Mouse (Mus musculus): ENCODE results near the gene Prnd.

The Prnd gene

GRCm38 (mm10) chr2:131956336-131957256 is 5.9 kb downstream of the Prnd start:
- in situ Hi-C loops (cut with MboI; ENCODE audit: low pct_unique_long_range_greater_than_20kb in 1 of 2, low sequenced_read_pairs in 2 of 2, unreplicated experiment in 1 of 2), result loop anchor here in 1 of 2 experiments (10.0 kb wide), 1 partner anchor 412 kb away; no protein-coding TSS in a partner anchor

- in situ Hi-C loops (cut with MboI; ENCODE audit: low pct_unique_long_range_greater_than_20kb in 1 of 2, low sequenced_read_pairs in 2 of 2, unreplicated experiment in 1 of 2), result loop anchor here in 1 of 2 experiments (10.0 kb wide), 1 partner anchor 413 kb away; no protein-coding TSS in a partner anchor
These were observed 7.1 kb downstream of the Prnd start for GRCm38 (mm10) chr2:131957731-131958222.

- in situ Hi-C loops (cut with MboI; ENCODE audit: low pct_unique_long_range_greater_than_20kb in 1 of 2, low sequenced_read_pairs in 2 of 2, unreplicated experiment in 1 of 2), result no loop called here
These were observed 11.0 kb downstream of the Prnd start for GRCm38 (mm10) chr2:131961671-131962070.

- in situ Hi-C loops (cut with MboI; ENCODE audit: low pct_unique_long_range_greater_than_20kb in 1 of 2, low sequenced_read_pairs in 2 of 2, unreplicated experiment in 1 of 2), result no loop called here
These were observed 19.9 kb downstream of the Prnd start for GRCm38 (mm10) chr2:131970597-131970996.

- in situ Hi-C loops (cut with MboI; ENCODE audit: low pct_unique_long_range_greater_than_20kb in 1 of 2, low sequenced_read_pairs in 2 of 2, unreplicated experiment in 1 of 2), result no loop called here
These were observed 20.4 kb downstream of the Prnd start for GRCm38 (mm10) chr2:131971098-131971497.

- in situ Hi-C loops (cut with MboI; ENCODE audit: low pct_unique_long_range_greater_than_20kb in 1 of 2, low sequenced_read_pairs in 2 of 2, unreplicated experiment in 1 of 2), result loop anchor here in 1 of 2 experiments (25.0 kb wide), 1 partner anchor 261 kb away; the partner anchor contains the start of gene Tmem230
These were observed 26.0 kb downstream of the Prnd start for GRCm38 (mm10) chr2:131976663-131977062.

- in situ Hi-C loops (cut with MboI; ENCODE audit: low pct_unique_long_range_greater_than_20kb in 1 of 2, low sequenced_read_pairs in 2 of 2, unreplicated experiment in 1 of 2), result loop anchor here (5.0 to 25.0 kb wide), 3 partner anchors 154 to 261 kb away; partner anchors contain the start of gene Tmem230 (in 1 of the 2)
These were observed 30.2 kb downstream of the Prnd start for GRCm38 (mm10) chr2:131980866-131981265.

- in situ Hi-C loops (cut with MboI; ENCODE audit: low pct_unique_long_range_greater_than_20kb in 1 of 2, low sequenced_read_pairs in 2 of 2, unreplicated experiment in 1 of 2), result loop anchor here (5.0 to 25.0 kb wide), 3 partner anchors 152 to 260 kb away; partner anchors contain the start of gene Tmem230 (in 1 of the 2)
These were observed 32.0 kb downstream of the Prnd start for GRCm38 (mm10) chr2:131982546-131983196.

- in situ Hi-C loops (cut with MboI; ENCODE audit: low pct_unique_long_range_greater_than_20kb in 1 of 2, low sequenced_read_pairs in 2 of 2, unreplicated experiment in 1 of 2), result loop anchor here (10.0 to 25.0 kb wide), 2 partner anchors 147 to 249 kb away; partner anchors contain the start of gene Tmem230 (in 1 of the 2)
These were observed 37.3 kb downstream of the Prnd start for GRCm38 (mm10) chr2:131987950-131988349.

GRCm38 (mm10) chr2:131988550-131988949 is 37.9 kb downstream of the Prnd start:
- in situ Hi-C loops (cut with MboI; ENCODE audit: low pct_unique_long_range_greater_than_20kb in 1 of 2, low sequenced_read_pairs in 2 of 2, unreplicated experiment in 1 of 2), result loop anchor here (10.0 to 25.0 kb wide), 2 partner anchors 146 to 249 kb away; partner anchors contain the start of gene Tmem230 (in 1 of the 2)

GRCm38 (mm10) chr2:131992487-131992886 is 41.8 kb downstream of the Prnd start:
- in situ Hi-C loops (cut with MboI; ENCODE audit: low pct_unique_long_range_greater_than_20kb in 1 of 2, low sequenced_read_pairs in 2 of 2, unreplicated experiment in 1 of 2), result loop anchor here in 1 of 2 experiments (25.0 kb wide), 1 partner anchor 245 kb away; the partner anchor contains the start of gene Tmem230

GRCm38 (mm10) chr2:131993151-131993550 is 42.5 kb downstream of the Prnd start:
- in situ Hi-C loops (cut with MboI; ENCODE audit: low pct_unique_long_range_greater_than_20kb in 1 of 2, low sequenced_read_pairs in 2 of 2, unreplicated experiment in 1 of 2), result loop anchor here in 1 of 2 experiments (25.0 kb wide), 1 partner anchor 244 kb away; the partner anchor contains the start of gene Tmem230

- in situ Hi-C loops (cut with MboI; ENCODE audit: low pct_unique_long_range_greater_than_20kb in 1 of 2, low sequenced_read_pairs in 2 of 2, unreplicated experiment in 1 of 2), result loop anchor here in 1 of 2 experiments (25.0 kb wide), 1 partner anchor 244 kb away; the partner anchor contains the start of gene Tmem230
These were observed 43.0 kb downstream of the Prnd start for GRCm38 (mm10) chr2:131993563-131994088.

GRCm38 (mm10) chr2:131994971-131995370 is 44.3 kb downstream of the Prnd start:
- in situ Hi-C loops (cut with MboI; ENCODE audit: low pct_unique_long_range_greater_than_20kb in 1 of 2, low sequenced_read_pairs in 2 of 2, unreplicated experiment in 1 of 2), result loop anchor here in 1 of 2 experiments (25.0 kb wide), 1 partner anchor 242 kb away; the partner anchor contains the start of gene Tmem230

- in situ Hi-C loops (cut with MboI; ENCODE audit: low pct_unique_long_range_greater_than_20kb in 1 of 2, low sequenced_read_pairs in 2 of 2, unreplicated experiment in 1 of 2), result loop anchor here in 1 of 2 experiments (25.0 kb wide), 1 partner anchor 242 kb away; the partner anchor contains the start of gene Tmem230
These were observed 45.1 kb downstream of the Prnd start for GRCm38 (mm10) chr2:131995742-131996141.

GRCm38 (mm10) chr2:131996369-131996768 is 45.7 kb downstream of the Prnd start:
- in situ Hi-C loops (cut with MboI; ENCODE audit: low pct_unique_long_range_greater_than_20kb in 1 of 2, low sequenced_read_pairs in 2 of 2, unreplicated experiment in 1 of 2), result loop anchor here in 1 of 2 experiments (25.0 kb wide), 1 partner anchor 241 kb away; the partner anchor contains the start of gene Tmem230

- in situ Hi-C loops (cut with MboI; ENCODE audit: low pct_unique_long_range_greater_than_20kb in 1 of 2, low sequenced_read_pairs in 2 of 2, unreplicated experiment in 1 of 2), result loop anchor here in 1 of 2 experiments (25.0 kb wide), 1 partner anchor 240 kb away; the partner anchor contains the start of gene Tmem230
These were observed 46.7 kb downstream of the Prnd start for GRCm38 (mm10) chr2:131997356-131997755.
